Mouse (Mus musculus): ENCODE measurements at regions not wholly inside any gene's neighbourhood (a gene's known extent, or its start where the extent isn't known, plus 50 kb on each side); places are given as distances from the start of the nearest gene placed in this dataset.

DNA sequence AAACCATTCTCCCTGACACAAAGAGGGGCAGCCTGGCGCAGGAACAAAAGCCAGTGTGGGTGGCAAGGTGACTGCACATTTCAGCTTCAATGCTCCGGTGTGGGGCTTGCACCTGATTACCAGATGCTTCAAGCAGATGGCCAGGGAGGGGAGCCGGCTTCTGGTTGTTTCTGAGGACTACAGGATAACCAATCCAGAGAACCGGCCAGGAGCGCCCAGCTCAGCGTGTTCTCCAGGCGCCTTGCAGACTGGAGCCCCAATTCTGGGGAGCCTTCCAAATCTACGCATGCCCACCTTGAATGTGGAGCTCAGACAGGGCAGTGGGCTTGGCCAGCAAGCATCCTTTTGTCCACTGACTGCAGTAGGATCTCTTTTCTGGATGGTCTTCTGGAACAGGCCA lies 380.8 kb downstream of the Zfp536 start:
- peak; percentile 77 for DNase-seq

DNA sequence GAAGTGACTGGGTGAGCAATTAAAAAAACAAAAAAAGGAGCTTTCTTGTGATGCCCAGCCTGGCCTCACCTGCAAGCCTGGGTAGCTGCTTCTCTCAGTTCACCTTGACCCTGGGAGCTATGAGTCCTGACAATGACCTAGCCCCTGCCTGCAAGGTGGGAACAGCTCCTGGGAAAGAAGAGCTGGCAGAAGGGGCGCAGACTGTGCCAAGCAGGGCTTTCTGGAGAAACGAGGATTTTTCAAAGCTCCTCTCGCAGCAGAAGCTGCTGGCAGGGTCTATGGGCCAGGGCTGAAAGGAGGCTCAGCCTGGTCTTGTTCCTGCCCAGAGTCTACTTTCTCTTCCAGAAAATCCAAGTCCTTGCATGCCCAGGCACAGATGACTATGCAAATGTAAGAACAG lies 380.4 kb downstream of the Zfp536 start:
- peak; percentile 58 for DNase-seq

GRCm38 (mm10) chr7:37394965-37395426 lies 378.4 kb downstream of the Zfp536 start:
- peak; percentile 64 for DNase-seq

GRCm38 (mm10) chr7:37395881-37396513 lies 377.4 kb downstream of the Zfp536 start:
- DNase-seq, result peak; percentile 41

DNA sequence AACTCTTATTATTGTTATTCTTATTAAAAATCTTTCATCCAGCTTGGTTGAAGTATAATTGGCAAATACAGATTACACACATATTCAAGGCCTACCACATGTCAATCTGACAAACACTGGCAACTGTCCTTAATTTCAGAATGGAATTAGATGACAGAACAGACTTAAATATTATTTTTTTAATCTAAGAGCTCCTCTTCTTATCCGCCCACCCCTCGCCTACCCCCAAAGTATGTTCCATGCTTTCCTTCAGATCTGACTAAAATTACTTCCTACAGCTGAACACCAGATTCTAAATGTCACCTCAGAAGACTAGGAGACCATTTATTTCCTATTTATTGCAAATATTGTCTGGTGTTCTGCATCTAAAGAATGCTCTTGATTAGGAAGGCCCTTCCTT lies 370.0 kb downstream of the Zfp536 start:
- no peak for DNase-seq

DNA sequence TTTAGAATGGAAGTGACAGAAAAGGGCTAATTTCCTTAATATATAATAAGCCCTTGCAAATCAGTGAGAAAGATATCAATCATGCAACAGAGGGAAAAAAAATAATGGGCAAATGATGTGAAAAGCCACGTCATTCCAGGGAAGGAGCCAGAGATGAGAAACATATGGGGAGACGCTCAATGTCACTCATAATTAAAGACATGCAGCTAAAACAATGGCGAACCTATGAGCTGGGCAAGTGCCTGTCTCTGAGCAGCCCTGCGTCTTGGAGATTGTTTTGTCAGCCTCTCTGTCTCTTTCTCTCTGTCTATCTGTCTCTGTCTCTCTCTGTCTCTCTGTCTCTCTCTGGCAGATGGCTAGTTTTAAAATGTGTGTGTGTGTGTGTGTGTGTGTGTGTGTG lies 360.1 kb downstream of the Zfp536 start:
- no peak for DNase-seq

DNA sequence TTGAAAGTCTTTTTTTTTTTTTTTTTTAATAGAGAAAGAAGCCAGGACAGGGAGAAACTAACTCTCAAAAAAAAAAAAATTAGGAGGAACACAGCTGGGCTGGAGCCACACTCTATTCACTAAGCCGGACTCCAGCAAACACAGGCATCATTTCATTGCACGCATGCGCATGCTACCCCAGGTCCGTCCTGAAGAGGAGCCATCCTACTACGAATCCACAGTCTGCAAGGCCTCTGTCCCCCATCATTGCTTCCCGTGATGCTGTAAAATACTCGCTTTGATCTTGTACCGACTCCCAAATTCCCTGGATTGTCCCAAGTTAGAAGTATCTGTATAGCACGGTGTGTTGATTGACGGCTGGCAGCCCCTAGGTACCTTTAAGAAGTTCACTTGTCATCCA lies 351.7 kb downstream of the Zfp536 start:
- DNase-seq, result no peak

Measured in cerebellum, adult 8-10 months (tissue).